Mouse (Mus musculus) E14TG2a.4 (cell line): Measurements from ENCODE around the gene Olfr71.

Experiments used
- CTCF ChIP-seq: conservative IDR thresholded peaks from 2 replicates; pipeline ENCODE4 v1.5.1; 2014; ENCODE audit warnings: low read length
- POU5F1 ChIP-seq: IDR thresholded peaks from 2 replicates; pipeline ENCODE4 v1.6.1; 2014; ENCODE audit warnings: low read length, borderline replicate concordance

DNA sequence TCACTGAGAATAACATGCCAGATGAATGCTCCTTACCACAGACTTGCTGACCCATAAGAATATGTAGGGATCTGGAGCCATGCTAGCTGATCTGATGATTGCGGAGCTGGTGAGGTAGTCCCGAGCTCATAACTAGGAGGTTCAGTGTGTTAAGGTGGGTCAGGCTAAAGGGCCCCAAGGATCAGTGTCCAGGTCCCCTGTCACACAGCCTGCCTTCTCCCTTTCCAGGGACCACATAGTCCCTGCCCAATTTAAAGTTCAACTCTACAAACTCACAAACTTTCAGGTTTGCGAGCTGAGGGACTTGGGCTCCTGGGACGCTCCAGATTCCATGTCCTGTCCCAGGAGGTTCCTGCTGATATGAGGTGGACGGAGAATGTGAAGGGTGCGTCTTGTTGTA is 9.3 kb downstream of the Olfr71 start, which contains the start of gene Olfr70:
- TF ChIP-seq CTCF: no peak
- TF ChIP-seq POU5F1: no peak
